Comparison of ENCODE assay signal across 8 mouse cellular contexts in genomic region chr1:93305581-93306337, GRCm38 (mm10). TPM values are rescaled to one million over a fixed set of nuclear protein-coding genes. Genes with fewer than 3 reads are reported as not detected.
A peak's percentile ranks its signal among the peaks of the same experiment; 100 is the strongest.
DNase-seq lines count a peak whose midpoint lies in the region; ATAC-seq and TF ChIP-seq lines count a peak whose summit lies in the region.

TSS of gene Mterf4 (minus strand) at chr1:93305915.

- H3K4me3 ChIP-seq in E14TG2a.4 (replicated peaks; ENCODE audit: low read length) = peak within 1 kb of the TSS; percentile 97
- H3K4me3 ChIP-seq in forebrain, embryonic 11.5 days (ENCODE audit: low read depth, low read length) = peak within 1 kb of the TSS; percentile 77
- H3K4me3 ChIP-seq in heart, embryonic 16.5 days (ENCODE audit: low read length) = peak within 1 kb of the TSS; percentile 82
- peak within 1 kb of the TSS; percentile 73 for H3K4me3 ChIP-seq in liver, embryonic 15.5 days (replicated peaks)
- peak within 1 kb of the TSS; percentile 69 for H3K4me3 ChIP-seq in neural tube, embryonic 12.5 days

- ATAC-seq in forebrain, embryonic 11.5 days (replicated peaks; ENCODE audit: low FRiP score) = peak; percentile 92
- ATAC-seq in heart, embryonic 16.5 days (replicated peaks; ENCODE audit: extremely low read depth, insufficient read depth, low FRiP score) = peak; percentile 89
- ATAC-seq in liver, embryonic 15.5 days (ENCODE audit: insufficient read depth) = peak; percentile 83
- peak; percentile 94 for ATAC-seq in neural tube, embryonic 12.5 days (ENCODE audit: low FRiP score, low read depth)

- no peak for TF ChIP-seq CTCF in E14TG2a.4 (conservative IDR thresholded peaks at IDR 0.05; ENCODE audit: low read length)

- no peak within 1 kb of the TSS for H3K27ac ChIP-seq in forebrain, embryonic 11.5 days (ENCODE audit: low read depth, low read length)
- H3K27ac ChIP-seq in heart, embryonic 16.5 days (ENCODE audit: low read length) = peak within 1 kb of the TSS; percentile 38; the same call in 1 of the 2 replicates
- H3K27ac ChIP-seq in liver, embryonic 15.5 days (replicated peaks) = peak within 1 kb of the TSS; percentile 26
- no peak within 1 kb of the TSS for H3K27ac ChIP-seq in neural tube, embryonic 12.5 days

- no peaks in the 10 kb centered on the region for H3K27me3 ChIP-seq in E14TG2a.4 (ENCODE audit: insufficient read depth, low read length)
- H3K27me3 ChIP-seq in forebrain, embryonic 11.5 days (ENCODE audit: control insufficient read depth, insufficient read depth, low read length) = no peaks in the 10 kb centered on the region
- no peaks in the 10 kb centered on the region for H3K27me3 ChIP-seq in heart, embryonic 16.5 days (ENCODE audit: control insufficient read depth, insufficient read depth, low read length)
- no peaks in the 10 kb centered on the region for H3K27me3 ChIP-seq in liver, embryonic 15.5 days
- no peaks in the 10 kb centered on the region for H3K27me3 ChIP-seq in neural tube, embryonic 12.5 days (replicated peaks)

- H3K9me3 ChIP-seq in E14TG2a.4 (ENCODE audit: low read length) = no peaks in the 10 kb centered on the region
- no peaks in the 10 kb centered on the region for H3K9me3 ChIP-seq in forebrain, embryonic 11.5 days (ENCODE audit: control insufficient read depth, low read length)
- no peaks in the 10 kb centered on the region for H3K9me3 ChIP-seq in heart, embryonic 16.5 days (replicated peaks; ENCODE audit: control insufficient read depth, low read length)
- H3K9me3 ChIP-seq in liver, embryonic 15.5 days (replicated peaks) = no peaks in the 10 kb centered on the region
- no peaks in the 10 kb centered on the region for H3K9me3 ChIP-seq in neural tube, embryonic 12.5 days

- H3K4me1 ChIP-seq in E14TG2a.4 (replicated peaks; ENCODE audit: low read depth, low read length) = peaks cover 24% of the 10 kb centered on the region
- H3K4me1 ChIP-seq in forebrain, embryonic 11.5 days (replicated peaks; ENCODE audit: control insufficient read depth, insufficient read depth, low read length) = peaks cover 5% of the 10 kb centered on the region; the same call in 1 of the 2 replicates
- peaks cover 6% of the 10 kb centered on the region for H3K4me1 ChIP-seq in heart, embryonic 16.5 days (ENCODE audit: control insufficient read depth, insufficient read depth, low read length)
- H3K4me1 ChIP-seq in liver, embryonic 15.5 days (replicated peaks) = peaks cover 17% of the 10 kb centered on the region
- peaks cover 10% of the 10 kb centered on the region for H3K4me1 ChIP-seq in neural tube, embryonic 12.5 days

- DNase-seq in c-Kit-positive CD71-positive TER-119-negative erythroid progenitor cells, embryonic 14.5 days (ENCODE audit: low read depth) = peak; percentile 83
- DNase-seq in forebrain, embryonic 11.5 days (ENCODE audit: low spot score) = peak; percentile 88
- peak; percentile 85 to 89 for DNase-seq in kidney, postnatal 36 days
- peak; percentile 76 for DNase-seq in telencephalon, adult 2 months (ENCODE audit: low read depth, low spot score)

- H3K4me2 ChIP-seq in forebrain, embryonic 11.5 days (ENCODE audit: low read depth, low read length, severe bottlenecking) = peak within 1 kb of the TSS; percentile 49
- peak within 1 kb of the TSS; percentile 88 for H3K4me2 ChIP-seq in heart, embryonic 16.5 days (ENCODE audit: low read depth, low read length)
- H3K4me2 ChIP-seq in liver, embryonic 15.5 days = peak within 1 kb of the TSS; percentile 78
- peak within 1 kb of the TSS; percentile 81 for H3K4me2 ChIP-seq in neural tube, embryonic 12.5 days (replicated peaks)

- WGBS in forebrain, embryonic 11.5 days = 7% methylated on average over 36 of the region's 36 CpGs
- 8% methylated on average over 36 of the region's 36 CpGs for WGBS in heart, embryonic 16.5 days
- 6% methylated on average over 36 of the region's 36 CpGs for WGBS in liver, embryonic 15.5 days (ENCODE audit: insufficient replicate concordance)
- WGBS in neural tube, embryonic 12.5 days = 8% methylated on average over 36 of the region's 36 CpGs

- peaks cover 71% of the 10 kb centered on the region for H3K36me3 ChIP-seq in E14TG2a.4 (ENCODE audit: insufficient read depth, low read length)
- H3K36me3 ChIP-seq in forebrain, embryonic 11.5 days (ENCODE audit: control insufficient read depth, insufficient read depth, low read length) = peaks cover 8% of the 10 kb centered on the region
- H3K36me3 ChIP-seq in heart, embryonic 16.5 days (ENCODE audit: control insufficient read depth, insufficient read depth) = peaks cover 16% of the 10 kb centered on the region
- peaks cover 49% of the 10 kb centered on the region for H3K36me3 ChIP-seq in liver, embryonic 15.5 days (replicated peaks)
- H3K36me3 ChIP-seq in neural tube, embryonic 12.5 days = peaks cover 50% of the 10 kb centered on the region

- H3K9ac ChIP-seq in forebrain, embryonic 11.5 days (ENCODE audit: low read length) = peak within 1 kb of the TSS; percentile 79
- peak within 1 kb of the TSS; percentile 89 for H3K9ac ChIP-seq in heart, embryonic 16.5 days (ENCODE audit: low read length)
- H3K9ac ChIP-seq in liver, embryonic 15.5 days = peak within 1 kb of the TSS; percentile 69
- peak within 1 kb of the TSS; percentile 76 for H3K9ac ChIP-seq in neural tube, embryonic 12.5 days

RNA-seq across cellular contexts. Expression of gene Mterf4, which starts in this region (rescaled TPM):
- 31.0 and 37.8 TPM in 2 replicates for polyA plus RNA-seq in forebrain, embryonic 11.5 days (2014; fragmentation: Nextera tagmentation; extraction: Ambion mirVana)
- polyA plus RNA-seq in heart, embryonic 16.5 days (2015; fragmentation: Nextera tagmentation; extraction: Ambion mirVana) = 21.1 and 23.1 TPM in 2 replicates
- 9.9 and 10.2 TPM in 2 replicates for polyA plus RNA-seq in liver, embryonic 15.5 days (2015; fragmentation: Nextera tagmentation; extraction: Ambion mirVana)
- 35.1 and 35.3 TPM in 2 replicates for polyA plus RNA-seq in neural tube, embryonic 12.5 days (2016; fragmentation: Nextera tagmentation; extraction: Ambion mirVana)

Comparison
In these comparisons a context has a peak if more than half of its experiments do, and no peak if none do; other contexts are left out.
1. H3K27ac ChIP-seq: peak in heart, embryonic 16.5 days (single experiment) and liver, embryonic 15.5 days (single experiment); none in forebrain, embryonic 11.5 days (single experiment) and neural tube, embryonic 12.5 days (single experiment).
2. Peak in every context shown above with its lines, with median percentiles within 50 percentile points of each other: H3K4me3 ChIP-seq, DNase-seq, ATAC-seq, H3K4me2 ChIP-seq and H3K9ac ChIP-seq.